Mouse (Mus musculus) liver, postnatal 0 days (tissue): ENCODE data around the gene H13. TPM values are rescaled to one million over a fixed set of nuclear protein-coding genes. Genes with fewer than 3 reads are reported as not detected.

Source experiments
- ATAC-seq: fragments of 200-750 bp; cut with Nextera tagmentation; 2 replicates; pipeline ENCODE4 v1.8.0; 2017; ENCODE audit warnings: mild to moderate bottlenecking, moderate library complexity
- DNase-seq: peaks from one replicate; pipeline ENCODE4 v3.0.0-alpha.2; 2016
- H3K27ac ChIP-seq: fragments of 300-500 bp; sonication (generic); 2 replicates; pipeline ENCODE4 v1.5.1; 2014; ENCODE audit warnings: antibody characterized with exemption, moderate library complexity, mild to moderate bottlenecking, low read depth
- H3K27me3 ChIP-seq: fragments of 300-500 bp; sonication (generic); 2 replicates; pipeline ENCODE4 v1.6.1; 2014; ENCODE audit warnings: low read length, control low read depth, mixed read lengths; ENCODE audit not compliant: insufficient read depth
- H3K36me3 ChIP-seq: fragments of 300-500 bp; sonication (generic); replicated peaks from 2 replicates; pipeline ENCODE4 v1.6.1; 2014; ENCODE audit warnings: mild to moderate bottlenecking, control low read depth, low read length, moderate library complexity, mixed read lengths; ENCODE audit not compliant: insufficient read depth
- H3K4me1 ChIP-seq: fragments of 300-500 bp; sonication (generic); 2 replicates; pipeline ENCODE4 v1.6.1; 2014; ENCODE audit warnings: antibody characterized with exemption, mild to moderate bottlenecking, control low read depth; ENCODE audit not compliant: insufficient read depth
- H3K4me2 ChIP-seq: fragments of 300-500 bp; sonication (generic); 2 replicates; pipeline ENCODE4 v1.6.1; 2014; ENCODE audit warnings: low read depth, mild to moderate bottlenecking, low read length, moderate library complexity, mixed read lengths
- H3K4me3 ChIP-seq: fragments of 300-500 bp; sonication (generic); 2 replicates; pipeline ENCODE4 v1.5.1; 2014; ENCODE audit warnings: low read depth, low read length
- H3K9ac ChIP-seq: fragments of 300-500 bp; sonication (generic); replicated peaks from 2 replicates; pipeline ENCODE4 v1.6.1; 2014; ENCODE audit warnings: mild to moderate bottlenecking, moderate library complexity
- H3K9me3 ChIP-seq: fragments of 300-500 bp; sonication (generic); 2 replicates; pipeline ENCODE4 v1.6.1; 2016; ENCODE audit warnings: mild to moderate bottlenecking, control low read depth, low read length, mixed read lengths
- CTCF ChIP-seq: sonication (generic); IDR thresholded peaks from 2 replicates; pipeline ENCODE4 v1.5.1; 2016; ENCODE audit warnings: antibody characterized with exemption, low read depth
- EP300 ChIP-seq: IDR thresholded peaks from 2 replicates; pipeline ENCODE4 v1.6.1; 2016; ENCODE audit warnings: antibody characterized with exemption, low read depth, mild to moderate bottlenecking
- WGBS: fragments of 180-500 bp; shearing (Covaris S2); extraction: QIAGEN DNeasy Blood & Tissue Kit; methylation state at CpG from one replicate; pipeline ENCODE4 v1.1.7; 2014; ENCODE audit not compliant: insufficient replicate concordance; 5-methylcytosine and 5-hydroxymethylcytosine counted together
- polyA plus RNA-seq: library from polyadenylated mRNA; unstranded; fragments of >200 nt; fragmentation: Nextera tagmentation; extraction: Ambion mirVana; gene quantifications from 2 replicates; pipeline ENCODE4 v1.2.1, GENCODE M21; 2015

The H13 gene
- polyA plus RNA-seq, 1 experiment from 2014 or later, result 63.8 TPM

DNA sequence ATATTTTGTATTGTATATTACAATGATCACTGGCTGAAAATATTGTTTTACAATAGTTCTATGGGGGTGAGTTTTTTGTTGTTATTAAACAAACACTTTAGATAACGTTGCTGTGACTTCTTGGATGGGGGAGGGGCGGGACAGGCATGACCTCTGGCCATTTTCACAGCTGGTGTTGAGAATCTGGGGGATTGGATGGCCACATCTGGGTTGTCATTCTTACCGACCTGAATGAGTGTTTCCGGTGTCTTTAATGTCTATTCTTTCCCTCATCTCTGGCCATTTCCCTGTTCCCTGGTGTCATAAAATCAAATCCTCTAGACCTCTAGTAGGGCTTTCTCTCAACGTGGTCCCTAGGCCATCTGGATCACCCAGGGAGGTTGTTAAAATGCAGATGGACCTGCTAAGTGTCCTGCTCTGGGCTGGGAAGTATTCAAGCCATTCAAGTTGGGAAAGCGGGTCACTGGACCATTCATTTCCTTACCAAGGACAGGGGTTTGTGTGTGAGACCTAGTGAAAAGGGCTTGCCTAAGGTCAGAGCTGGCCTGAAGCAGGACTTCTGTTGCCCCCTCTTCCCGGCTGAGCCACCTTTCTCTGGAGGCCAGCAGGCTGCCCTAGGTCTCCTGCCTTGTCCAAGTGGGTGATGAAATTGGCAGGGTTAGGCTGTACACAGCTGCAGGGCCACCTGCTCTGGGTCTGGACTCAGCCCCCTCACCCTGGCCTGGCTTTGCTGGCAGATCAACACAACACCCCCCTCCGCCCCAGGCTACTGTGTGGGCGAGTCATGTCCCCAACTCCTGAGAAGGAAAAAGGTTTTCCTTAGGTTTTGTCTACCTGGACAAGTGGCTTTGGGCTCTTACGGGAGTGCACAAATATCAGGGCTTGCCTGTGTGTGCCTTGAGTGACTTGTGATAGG lies 68.3 kb downstream of the H13 start:
- peaks cover 8% of the 10 kb centered on the region; the same call in 1 of the 2 replicates for H3K27me3 ChIP-seq
- peak overlapping the region; percentile 82 for H3K4me3 ChIP-seq
- peak overlapping the region; percentile 87 for H3K4me2 ChIP-seq
- no peaks in the 10 kb centered on the region for H3K36me3 ChIP-seq
- no peaks in the 10 kb centered on the region for H3K9me3 ChIP-seq
- H3K27ac ChIP-seq, result peak overlapping the region; percentile 89
- WGBS, result 13% methylated on average over 10 of the region's 10 CpGs
- DNase-seq (peak; percentile 46), ATAC-seq (no peak)
- H3K4me1 ChIP-seq, result peaks cover 71% of the 10 kb centered on the region
- peak overlapping the region; percentile 93 for H3K9ac ChIP-seq
- TF ChIP-seq EP300 (no peak), CTCF (no peak)

GRCm38 (mm10) chr2:152738341-152738740 lies 69.1 kb downstream of the H13 start:
- TF ChIP-seq EP300 (no peak), CTCF (no peak)
- DNase-seq (no peak), ATAC-seq (no peak)
- Histone ChIP-seq H3K27ac (peak overlapping the region; percentile 89), H3K9ac (peak overlapping the region; percentile 93), H3K4me2 (peak overlapping the region; percentile 87), H3K4me1 (peaks cover 71% of the 10 kb centered on the region), H3K4me3 (peak overlapping the region; percentile 82), H3K36me3 (no peaks in the 10 kb centered on the region), H3K9me3 (no peaks in the 10 kb centered on the region), H3K27me3 (peaks cover 8% of the 10 kb centered on the region; the same call in 1 of the 2 replicates)
- 62% methylated on average over 2 of the region's 2 CpGs for WGBS

GRCm38 (mm10) chr2:152739031-152739841 lies 70.0 kb downstream of the H13 start:
- H3K4me2 ChIP-seq, result peak overlapping the region; percentile 87
- 1% methylated on average over 29 of the region's 36 CpGs for WGBS
- peak overlapping the region; percentile 82 for H3K4me3 ChIP-seq
- no peaks in the 10 kb centered on the region for H3K36me3 ChIP-seq
- H3K9me3 ChIP-seq, result no peaks in the 10 kb centered on the region
- TF ChIP-seq EP300, result no peak
- no peak for TF ChIP-seq CTCF
- peaks cover 65% of the 10 kb centered on the region for H3K4me1 ChIP-seq
- H3K9ac ChIP-seq, result 0 out of 2 replicates have a peak overlapping the region, but pooled peaks have one; percentile 55
- peak; percentile 84 for DNase-seq
- peak overlapping the region; percentile 89 for H3K27ac ChIP-seq
- H3K27me3 ChIP-seq, result peaks cover 8% of the 10 kb centered on the region; the same call in 1 of the 2 replicates
- peak; percentile 70 for ATAC-seq

DNA sequence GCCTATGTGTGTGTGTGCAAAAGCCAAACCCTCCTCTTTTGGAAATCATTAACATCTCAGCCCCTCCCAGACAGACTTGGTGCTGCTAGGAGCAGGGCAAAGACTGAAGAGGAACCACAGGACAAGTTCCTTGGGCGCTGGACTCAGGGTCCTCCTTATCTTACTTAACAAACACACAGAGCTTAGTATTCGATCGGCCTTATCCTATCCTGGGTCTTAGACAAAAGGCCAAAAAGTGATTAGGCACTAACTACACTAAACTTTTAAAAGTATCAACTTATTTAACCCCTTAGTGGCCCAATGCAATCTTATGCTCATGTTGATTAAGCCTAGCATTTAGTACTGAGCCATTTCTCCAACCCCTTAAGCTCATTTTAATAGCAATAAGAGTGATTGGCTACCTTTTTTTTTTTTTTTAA lies 70.6 kb downstream of the H13 start:
- Histone ChIP-seq H3K9ac (0 out of 2 replicates have a peak overlapping the region, but pooled peaks have one; percentile 11), H3K27me3 (peaks cover 6% of the 10 kb centered on the region; the same call in 1 of the 2 replicates), H3K4me2 (peak overlapping the region; percentile 87), H3K4me3 (peak overlapping the region; percentile 82; the same call in 1 of the 2 replicates), H3K9me3 (no peaks in the 10 kb centered on the region), H3K27ac (peak overlapping the region; percentile 89), H3K4me1 (peaks cover 58% of the 10 kb centered on the region), H3K36me3 (no peaks in the 10 kb centered on the region)
- TF ChIP-seq EP300 (no peak), CTCF (no peak)
- ATAC-seq (peak; percentile 70), DNase-seq (no peak)
- WGBS, result 4% methylated on average over 3 of the region's 3 CpGs

DNA sequence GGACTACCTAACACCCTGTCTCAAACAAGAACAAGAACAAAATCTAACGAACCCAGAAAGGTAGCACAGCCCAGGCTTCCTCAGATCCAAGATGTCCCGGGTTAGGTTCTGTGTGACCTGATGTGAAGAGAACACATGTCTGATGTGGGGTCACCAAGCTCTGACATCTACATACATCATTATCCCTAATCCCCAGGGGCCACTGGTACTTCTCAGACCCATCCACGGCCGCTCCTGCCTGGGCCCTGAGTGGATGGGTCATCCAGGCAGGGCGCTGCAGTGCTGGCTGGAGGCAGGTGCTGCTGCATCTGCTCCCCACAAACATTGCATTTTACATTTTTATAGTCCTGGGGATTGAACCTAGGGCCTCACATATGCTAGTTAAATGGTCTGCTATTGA lies 71.2 kb downstream of the H13 start:
- Histone ChIP-seq H3K27ac (peak overlapping the region; percentile 89), H3K4me3 (no peak overlapping the region), H3K9me3 (no peaks in the 10 kb centered on the region), H3K27me3 (no peaks in the 10 kb centered on the region), H3K36me3 (no peaks in the 10 kb centered on the region), H3K9ac (no peak overlapping the region; the same call in 1 of the 2 replicates), H3K4me1 (peaks cover 52% of the 10 kb centered on the region), H3K4me2 (no peak overlapping the region)
- ATAC-seq (no peak), DNase-seq (no peak)
- 69% methylated on average over 5 of the region's 5 CpGs for whole genome bisulfite sequencing
- TF ChIP-seq CTCF (no peak), EP300 (no peak)
